Mouse (Mus musculus): ENCODE measurements around the gene Lsm8. TPM values are rescaled to one million over a fixed set of nuclear protein-coding genes. Genes with fewer than 3 reads are reported as not detected.
"Not testable (repeated sequence)": the region's sequence is repeated elsewhere in the genome, so short reads cannot be mapped to it uniquely, and the experiment has no call there.

The Lsm8 gene
- polyA plus RNA-seq, 1 experiment from 2014 or later, result 155 TPM

GRCm38 (mm10) chr6:18845571-18845970, 2.8 kb upstream of the Lsm8 start:
- H3K4me2 ChIP-seq (ENCODE audit: low read depth, low read length); H3K4me1 ChIP-seq (ENCODE audit: control insufficient read depth, insufficient read depth, low read length); H3K27me3 ChIP-seq (ENCODE audit: control insufficient read depth, insufficient read depth, low read length); H3K27ac ChIP-seq (ENCODE audit: low read length); H3K4me3 ChIP-seq (replicated peaks; ENCODE audit: low read length); H3K36me3 ChIP-seq (ENCODE audit: control insufficient read depth, insufficient read depth, low read length); ATAC-seq (ENCODE audit: insufficient read depth, low FRiP score); H3K9me3 ChIP-seq (replicated peaks; ENCODE audit: control insufficient read depth, low read length); H3K9ac ChIP-seq (ENCODE audit: low read length): not testable (repeated sequence)
- WGBS, result 15% methylated on average over 5 of the region's 7 CpGs

- H3K4me3 ChIP-seq (replicated peaks; ENCODE audit: low read length), result peak overlapping the region; percentile 94
- no peaks in the 10 kb centered on the region for H3K27me3 ChIP-seq (ENCODE audit: control insufficient read depth, insufficient read depth, low read length)
- H3K36me3 ChIP-seq (ENCODE audit: control insufficient read depth, insufficient read depth, low read length), result no peaks in the 10 kb centered on the region
- under 1% methylated on average over 28 of the region's 28 CpGs for WGBS
- H3K9ac ChIP-seq (ENCODE audit: low read length), result peak overlapping the region; percentile 99
- no peak for ATAC-seq (ENCODE audit: insufficient read depth, low FRiP score)
- peak overlapping the region; percentile 59 for H3K4me2 ChIP-seq (ENCODE audit: low read depth, low read length)
- peaks cover 11% of the 10 kb centered on the region for H3K4me1 ChIP-seq (ENCODE audit: control insufficient read depth, insufficient read depth, low read length)
- peak overlapping the region; percentile 99 for H3K27ac ChIP-seq (ENCODE audit: low read length)
- no peaks in the 10 kb centered on the region for H3K9me3 ChIP-seq (replicated peaks; ENCODE audit: control insufficient read depth, low read length)
Observed at GRCm38 (mm10) chr6:18848702-18849061, 303 bp downstream of the Lsm8 start.

- no peak overlapping the region for H3K4me2 ChIP-seq (ENCODE audit: low read depth, low read length)
- H3K9ac ChIP-seq (ENCODE audit: low read length), result no peak overlapping the region
- 0 out of 2 replicates have a peak, but pooled peaks cover 2% of the 10 kb centered on the region for H3K4me1 ChIP-seq (ENCODE audit: control insufficient read depth, insufficient read depth, low read length)
- peaks cover 13% of the 10 kb centered on the region for H3K36me3 ChIP-seq (ENCODE audit: control insufficient read depth, insufficient read depth, low read length)
- H3K9me3 ChIP-seq (replicated peaks; ENCODE audit: control insufficient read depth, low read length), result no peaks in the 10 kb centered on the region
- H3K4me3 ChIP-seq (replicated peaks; ENCODE audit: low read length), result no peak overlapping the region
- H3K27me3 ChIP-seq (ENCODE audit: control insufficient read depth, insufficient read depth, low read length), result no peaks in the 10 kb centered on the region
- ATAC-seq (ENCODE audit: insufficient read depth, low FRiP score), result no peak
- no peak overlapping the region for H3K27ac ChIP-seq (ENCODE audit: low read length)
Observed at GRCm38 (mm10) chr6:18855323-18855722, 6.9 kb downstream of the Lsm8 start.

GRCm38 (mm10) chr6:18856487-18857078, 8.2 kb downstream of the Lsm8 start:
- no peaks in the 10 kb centered on the region for H3K27me3 ChIP-seq (ENCODE audit: control insufficient read depth, insufficient read depth, low read length)
- no peak overlapping the region for H3K4me3 ChIP-seq (replicated peaks; ENCODE audit: low read length)
- H3K4me2 ChIP-seq (ENCODE audit: low read depth, low read length), result no peak overlapping the region
- H3K9me3 ChIP-seq (replicated peaks; ENCODE audit: control insufficient read depth, low read length), result no peaks in the 10 kb centered on the region
- H3K9ac ChIP-seq (ENCODE audit: low read length), result no peak overlapping the region
- WGBS, result 95% methylated on average over 3 of the region's 3 CpGs
- no peak overlapping the region for H3K27ac ChIP-seq (ENCODE audit: low read length)
- H3K4me1 ChIP-seq (ENCODE audit: control insufficient read depth, insufficient read depth, low read length), result no peaks in the 10 kb centered on the region
- no peak for ATAC-seq (ENCODE audit: insufficient read depth, low FRiP score)
- H3K36me3 ChIP-seq (ENCODE audit: control insufficient read depth, insufficient read depth, low read length), result peaks cover 13% of the 10 kb centered on the region

- H3K4me1 ChIP-seq (ENCODE audit: control insufficient read depth, insufficient read depth, low read length), result no peaks in the 10 kb centered on the region
Observed at GRCm38 (mm10) chr6:18866018-18866417, 17.6 kb downstream of the Lsm8 start, which contains the start of gene Ankrd7. Gene Ankrd7, plus strand, starts transcription at chr6:18866318.

GRCm38 (mm10) chr6:18889030-18889429, 40.7 kb downstream of the Lsm8 start:
- no peaks in the 10 kb centered on the region for H3K9me3 ChIP-seq (replicated peaks; ENCODE audit: control insufficient read depth, low read length)
- no peak for ATAC-seq (ENCODE audit: insufficient read depth, low FRiP score)
- H3K27ac ChIP-seq (ENCODE audit: low read length), result no peak overlapping the region
- H3K4me2 ChIP-seq (ENCODE audit: low read depth, low read length), result no peak overlapping the region
- H3K36me3 ChIP-seq (ENCODE audit: control insufficient read depth, insufficient read depth, low read length), result no peaks in the 10 kb centered on the region
- no peak overlapping the region for H3K9ac ChIP-seq (ENCODE audit: low read length)
- 65% methylated on average over 2 of the region's 2 CpGs for WGBS
- no peaks in the 10 kb centered on the region for H3K27me3 ChIP-seq (ENCODE audit: control insufficient read depth, insufficient read depth, low read length)
- H3K4me1 ChIP-seq (ENCODE audit: control insufficient read depth, insufficient read depth, low read length), result no peaks in the 10 kb centered on the region
- no peak overlapping the region for H3K4me3 ChIP-seq (replicated peaks; ENCODE audit: low read length)

More at GRCm38 (mm10) chr6:18866018-18866417, 17.6 kb downstream of the Lsm8 start, which contains the start of gene Ankrd7:
- Histone ChIP-seq H3K9ac (ENCODE audit: low read length) (no peak within 1 kb of the TSS), H3K4me2 (ENCODE audit: low read depth, low read length) (no peak within 1 kb of the TSS), H3K4me3 (replicated peaks; ENCODE audit: low read length) (no peak within 1 kb of the TSS), H3K27ac (ENCODE audit: low read length) (no peak within 1 kb of the TSS), H3K36me3 (ENCODE audit: control insufficient read depth, insufficient read depth, low read length) (no peaks in the 10 kb centered on the region), H3K9me3 (replicated peaks; ENCODE audit: control insufficient read depth, low read length) (no peaks in the 10 kb centered on the region), H3K27me3 (ENCODE audit: control insufficient read depth, insufficient read depth, low read length) (no peaks in the 10 kb centered on the region)
- WGBS, result 89% methylated on average over 8 of the region's 8 CpGs
- no peak for ATAC-seq (ENCODE audit: insufficient read depth, low FRiP score)

GRCm38 (mm10) chr6:18894142-18894541, 45.8 kb downstream of the Lsm8 start:
- ATAC-seq (ENCODE audit: insufficient read depth, low FRiP score), result no peak
- H3K4me2 ChIP-seq (ENCODE audit: low read depth, low read length), result no peak overlapping the region
- H3K4me3 ChIP-seq (replicated peaks; ENCODE audit: low read length), result no peak overlapping the region
- no peaks in the 10 kb centered on the region for H3K4me1 ChIP-seq (ENCODE audit: control insufficient read depth, insufficient read depth, low read length)
- no peaks in the 10 kb centered on the region for H3K27me3 ChIP-seq (ENCODE audit: control insufficient read depth, insufficient read depth, low read length)
- H3K27ac ChIP-seq (ENCODE audit: low read length), result no peak overlapping the region
- H3K36me3 ChIP-seq (ENCODE audit: control insufficient read depth, insufficient read depth, low read length), result no peaks in the 10 kb centered on the region
- H3K9me3 ChIP-seq (replicated peaks; ENCODE audit: control insufficient read depth, low read length), result no peaks in the 10 kb centered on the region
- no peak overlapping the region for H3K9ac ChIP-seq (ENCODE audit: low read length)

Other genes with a start within 250 kb of the Lsm8 start
- gene Ankrd7, start 17.7 kb downstream of the Lsm8 start, polyA plus RNA-seq (2015; fragmentation: Nextera tagmentation; extraction: Ambion mirVana), result 0.12 TPM in 1 of 2 replicates, not detected in the other

Data from stomach, embryonic 16.5 days (tissue).